Mouse (Mus musculus): ENCODE data around the gene Cnga4.
"Not testable (repeated sequence)": the region's sequence is repeated elsewhere in the genome, so short reads cannot be mapped to it uniquely, and the experiment has no call there.

The Cnga4 gene

GRCm38 (mm10) chr7:105414385-105414784, 10.0 kb downstream of the Cnga4 start:
- DNase-seq (ENCODE audit: low spot score in 2 of 2): no peak

GRCm38 (mm10) chr7:105416529-105416928, 12.2 kb downstream of the Cnga4 start:
- DNase-seq (ENCODE audit: low spot score in 2 of 2): no peak

GRCm38 (mm10) chr7:105418106-105418505, 13.7 kb downstream of the Cnga4 start:
- no peak for DNase-seq (ENCODE audit: low spot score in 2 of 2)

DNA sequence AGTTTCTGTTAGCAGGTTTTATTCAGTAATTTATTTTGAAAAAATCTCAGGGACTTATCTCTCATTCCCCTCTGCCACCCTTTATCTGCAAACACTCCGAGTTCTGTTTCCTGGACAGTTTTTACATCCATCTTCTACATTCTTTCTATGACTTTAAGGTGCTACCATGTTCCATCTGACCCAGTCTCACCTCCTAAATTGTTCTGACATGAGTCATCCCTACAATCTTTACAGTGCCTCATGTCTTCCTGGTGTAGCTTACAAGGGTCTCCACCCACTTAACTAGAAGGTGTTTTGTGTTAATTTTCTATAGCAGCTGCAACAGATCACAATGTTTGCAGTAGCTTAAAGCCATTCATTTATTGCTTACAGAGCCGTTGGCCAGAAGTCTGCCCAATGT, 16.5 kb downstream of the Cnga4 start:
- DNase-seq (ENCODE audit: low spot score in 2 of 2): no peak

GRCm38 (mm10) chr7:105424368-105424767, 20.0 kb downstream of the Cnga4 start:
- DNase-seq (ENCODE audit: low spot score in 2 of 2): no peak

DNA sequence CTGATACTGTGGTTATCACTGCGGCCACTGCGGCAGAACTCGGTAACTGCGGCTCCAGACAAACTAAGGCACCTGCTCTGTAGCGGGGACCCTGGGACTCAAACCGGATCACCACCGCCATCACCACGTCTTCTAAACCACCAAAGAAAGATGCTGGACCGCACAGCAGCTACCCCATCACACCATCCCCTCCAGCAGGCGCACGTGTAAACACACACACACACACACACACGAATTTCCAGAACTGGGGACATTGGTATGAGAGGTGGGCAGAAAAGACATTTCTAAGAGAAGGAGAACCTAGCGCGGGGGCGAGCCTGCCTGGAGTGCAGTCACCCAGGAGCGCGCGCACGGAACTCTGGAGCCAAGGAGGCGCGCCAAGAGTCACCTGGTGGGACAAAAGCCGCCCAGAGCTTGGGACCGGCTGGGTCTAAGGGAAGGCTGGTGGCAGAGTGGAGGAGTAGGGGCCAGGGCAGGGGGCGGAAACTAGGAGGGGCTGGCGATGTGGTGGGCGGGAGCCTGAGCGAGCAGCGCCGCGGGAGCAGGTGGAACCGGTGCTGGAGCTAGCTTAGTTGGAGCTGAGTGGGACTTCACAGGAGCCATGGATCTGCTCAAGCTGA, 21.2 kb downstream of the Cnga4 start, which contains the start of gene Cckbr:
Gene Cckbr (plus strand): TSS at position 308 of the 620 bp plus-strand sequence.
- no peak for DNase-seq (ENCODE audit: low spot score in 2 of 2)

DNA sequence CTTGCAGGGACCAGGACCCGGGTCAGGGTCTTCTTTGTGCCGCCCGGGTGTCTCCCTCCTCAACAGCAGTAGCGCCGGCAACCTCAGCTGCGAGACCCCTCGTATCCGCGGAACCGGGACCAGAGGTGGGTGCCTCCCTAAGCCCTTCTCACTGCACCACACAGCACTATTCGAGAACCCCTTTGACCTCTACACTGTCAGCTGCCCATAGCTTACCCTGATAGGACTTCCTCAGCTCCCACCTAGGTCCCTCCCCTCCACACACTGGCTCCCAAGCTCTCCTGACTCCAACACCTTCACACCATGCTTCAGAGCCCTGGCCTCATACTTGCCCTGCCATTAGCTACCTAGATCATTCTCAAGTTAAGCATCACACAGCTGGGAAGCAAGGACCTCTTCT, 21.7 kb downstream of the Cnga4 start:
- DNase-seq (ENCODE audit: low spot score in 2 of 2): no peak

- no peak for DNase-seq (ENCODE audit: low spot score in 2 of 2)
Measured at GRCm38 (mm10) chr7:105432058-105432457, 27.7 kb downstream of the Cnga4 start.

GRCm38 (mm10) chr7:105433859-105434258, 29.5 kb downstream of the Cnga4 start:
- DNase-seq (ENCODE audit: low spot score in 2 of 2): no peak

DNA sequence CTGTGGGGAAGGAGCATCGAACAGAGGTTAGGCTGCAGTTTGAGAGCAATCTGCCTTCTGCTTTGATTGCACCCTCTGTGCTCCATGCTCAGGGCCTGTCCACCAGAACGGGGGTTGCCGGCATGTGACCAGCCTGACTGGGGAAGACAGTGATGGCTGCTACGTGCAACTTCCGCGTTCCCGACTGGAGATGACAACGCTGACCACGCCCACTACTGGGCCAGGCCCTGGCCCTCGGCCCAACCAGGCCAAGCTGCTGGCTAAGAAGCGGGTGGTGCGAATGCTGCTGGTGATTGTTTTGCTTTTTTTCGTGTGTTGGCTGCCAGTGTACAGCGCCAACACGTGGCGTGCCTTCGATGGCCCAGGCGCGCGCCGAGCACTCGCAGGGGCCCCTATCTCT, 30.4 kb downstream of the Cnga4 start:
- DNase-seq (ENCODE audit: low spot score in 2 of 2): no peak

DNA sequence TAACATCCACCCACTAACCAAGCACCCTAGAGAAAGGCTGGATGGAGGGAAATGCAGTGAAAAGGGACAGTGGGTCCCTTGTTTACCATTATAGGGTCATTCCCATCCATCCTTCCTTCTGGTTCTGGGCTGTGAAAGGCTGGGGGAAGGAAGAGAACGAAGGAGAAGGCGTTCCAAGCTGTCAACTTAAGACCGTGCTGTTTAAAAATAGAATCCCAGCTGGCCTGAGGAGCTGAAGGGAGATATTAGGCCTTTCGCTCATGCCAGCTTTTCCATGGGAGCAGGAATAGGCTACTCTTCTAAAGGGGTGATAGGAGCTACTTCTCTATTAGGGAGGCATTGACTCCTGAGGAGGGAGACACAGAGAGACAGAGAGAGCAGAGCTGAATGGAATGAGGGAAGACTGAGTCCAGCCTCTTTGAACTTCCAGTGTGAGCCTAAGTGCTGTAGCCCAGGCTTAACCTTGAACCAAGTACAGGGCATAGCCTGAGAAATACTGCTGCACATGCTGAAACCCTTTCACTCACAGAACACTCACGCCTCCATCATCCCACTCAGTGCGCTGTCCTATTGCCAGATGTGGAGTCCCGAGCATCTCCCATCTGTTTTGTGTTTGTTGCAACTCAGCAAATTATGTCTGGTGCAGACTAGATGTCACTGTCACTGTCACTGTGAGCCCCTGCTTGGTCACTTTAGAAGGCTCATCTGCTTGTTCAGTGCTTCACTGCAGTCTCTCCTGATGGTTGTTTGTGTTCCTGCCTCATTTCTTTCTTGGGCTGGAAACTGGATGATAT, 33.8 kb downstream of the Cnga4 start:
- no peak for DNase-seq (ENCODE audit: low spot score in 2 of 2)

GRCm38 (mm10) chr7:105441426-105441825, 37.1 kb downstream of the Cnga4 start:
- no peak for DNase-seq (ENCODE audit: low spot score in 2 of 2)

GRCm38 (mm10) chr7:105445076-105445475, 40.7 kb downstream of the Cnga4 start:
- no peak for DNase-seq (ENCODE audit: low spot score in 2 of 2)

GRCm38 (mm10) chr7:105453345-105453744, 49.0 kb downstream of the Cnga4 start:
- not testable (repeated sequence) for DNase-seq (ENCODE audit: low spot score in 2 of 2)

Data from urinary bladder, postnatal 4 days (tissue).